Mouse (Mus musculus): ENCODE data around the gene Olfr1031. TPM values are rescaled to one million over a fixed set of nuclear protein-coding genes. Genes with fewer than 3 reads are reported as not detected.
A peak's percentile ranks its signal among the peaks of the same experiment; 100 is the strongest.
"Not testable (repeated sequence)": the region's sequence is repeated elsewhere in the genome, so short reads cannot be mapped to it uniquely, and the experiment has no call there.

Gene Olfr1031
- total RNA-seq (2022): not detected

DNA sequence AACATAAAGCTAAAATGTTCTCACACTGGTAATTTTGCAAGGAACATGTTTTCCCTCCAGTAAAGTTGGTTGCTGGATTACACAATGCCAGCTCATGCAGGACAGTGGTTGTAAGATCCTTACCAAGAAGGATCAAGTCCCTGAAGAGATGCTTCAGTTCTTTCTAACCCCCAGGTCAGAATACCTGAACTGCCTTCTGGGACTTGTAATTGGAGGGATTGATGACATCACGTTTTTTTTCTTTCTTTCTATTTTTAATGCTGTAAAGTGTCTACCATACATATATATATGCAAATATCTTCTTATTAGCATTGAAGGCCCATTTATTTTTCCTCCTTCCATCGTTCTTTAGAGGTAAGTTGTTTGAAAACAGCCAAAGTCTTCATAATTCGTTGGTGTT, at the start of gene Olfr1031:
Gene Olfr1031 (plus strand): TSS at position 301 of the 400 bp plus-strand sequence.
- no peak for DNase-seq (ENCODE audit: low spot score)

DNA sequence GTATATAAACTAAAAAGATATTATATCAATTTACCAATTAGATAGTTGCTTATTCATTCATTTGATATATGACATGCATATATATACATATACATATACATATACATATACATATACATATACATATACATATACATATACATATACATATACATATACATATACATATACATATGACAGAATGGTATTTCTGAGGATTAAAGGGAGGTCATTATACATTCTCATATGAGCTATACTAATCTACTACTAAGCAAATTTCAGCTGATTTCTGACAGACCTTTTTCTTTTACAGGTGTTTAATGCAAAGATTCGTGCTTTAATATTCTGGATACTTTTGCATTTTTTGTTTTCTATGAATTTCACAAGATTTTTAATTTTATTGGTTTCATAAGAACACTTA, 40.0 kb upstream of the Olfr1031 start, which contains the start of gene Olfr1028:
Gene Olfr1028 (plus strand): TSS at position 301 of the 400 bp plus-strand sequence.
- no peak for DNase-seq (ENCODE audit: low spot score)

DNA sequence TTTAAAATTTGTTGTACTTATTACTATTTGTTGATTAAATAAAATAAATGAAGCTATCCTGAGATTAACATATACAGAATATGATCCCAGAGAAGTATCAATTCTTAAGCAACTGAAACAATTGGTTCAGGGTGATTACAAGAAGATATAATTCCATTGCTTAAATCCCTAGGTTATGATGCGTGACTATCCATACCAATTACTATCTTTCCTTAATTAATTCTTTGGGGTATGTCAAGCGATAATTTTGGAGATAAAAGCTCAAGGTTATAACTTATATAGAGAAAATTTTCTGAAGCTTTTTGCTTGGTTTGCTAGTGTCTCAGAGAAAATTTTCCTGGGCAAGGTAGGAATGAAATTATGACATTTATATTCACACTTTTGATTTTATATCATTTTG, 16.5 kb upstream of the Olfr1031 start, which contains the start of gene Olfr1029:
Gene Olfr1029 (plus strand): TSS at position 301 of the 400 bp plus-strand sequence.
- DNase-seq (ENCODE audit: low spot score): no peak

GRCm38 (mm10) chr2:85978976-85979375, 11.1 kb upstream of the Olfr1031 start, which contains the start of gene Olfr1030:
Gene Olfr1030 (plus strand): TSS chr2:85979276.
- DNase-seq (ENCODE audit: low spot score): no peak

- DNase-seq (ENCODE audit: low spot score): no peak
Observed at GRCm38 (mm10) chr2:86005240-86005639, 15.1 kb downstream of the Olfr1031 start, which contains the start of gene Olfr1032. Gene Olfr1032 (plus strand): TSS chr2:86005540.

GRCm38 (mm10) chr2:86020406-86020805, 30.3 kb downstream of the Olfr1031 start, which contains the start of gene Olfr1033:
Gene Olfr1033 (plus strand): TSS chr2:86020633.
- DNase-seq (ENCODE audit: low spot score): peak; percentile 30

- not testable (repeated sequence) for DNase-seq (ENCODE audit: low spot score)
Observed at GRCm38 (mm10) chr2:86021518-86021917, 31.4 kb downstream of the Olfr1031 start.

Other genes starting within 250 kb of the Olfr1031 start
- gene Olfr1012, start 227.5 kb upstream of the Olfr1031 start, total RNA-seq (2022): not detected
- gene Olfr1013, start 223.2 kb upstream of the Olfr1031 start, total RNA-seq (2022): not detected
- gene Olfr1014, start 217.6 kb upstream of the Olfr1031 start, total RNA-seq (2022): not detected
- gene Olfr1015, start 208.3 kb upstream of the Olfr1031 start, total RNA-seq (2022): not detected
- not detected for gene Olfr1016, start 187.8 kb upstream of the Olfr1031 start, total RNA-seq (2022)
- not detected for gene Olfr1018, start 171.8 kb upstream of the Olfr1031 start, total RNA-seq (2022)
- gene Olfr1019, start 144.8 kb upstream of the Olfr1031 start, total RNA-seq (2022): not detected
- not detected for gene Olfr1020, start 143.3 kb upstream of the Olfr1031 start, total RNA-seq (2022)
- not detected for gene Olfr1022, start 121.7 kb upstream of the Olfr1031 start, total RNA-seq (2022)
- not detected for gene Olfr1023, start 104.7 kb upstream of the Olfr1031 start, total RNA-seq (2022)
- not detected for gene Olfr1024, start 85.3 kb upstream of the Olfr1031 start, total RNA-seq (2022)
- not detected for gene Olfr1025-ps1, start 75.1 kb upstream of the Olfr1031 start, total RNA-seq (2022)
- not detected for gene Olfr1026, start 68.7 kb upstream of the Olfr1031 start, total RNA-seq (2022)
- not detected for gene Olfr1028, start 39.9 kb upstream of the Olfr1031 start, total RNA-seq (2022)
- gene Olfr1029, start 16.4 kb upstream of the Olfr1031 start, total RNA-seq (2022): not detected
- gene Olfr1030, start 11.0 kb upstream of the Olfr1031 start, total RNA-seq (2022): not detected
- gene Olfr1032, start 15.2 kb downstream of the Olfr1031 start, total RNA-seq (2022): not detected
- gene Olfr1033, start 30.3 kb downstream of the Olfr1031 start, total RNA-seq (2022): 1 to 10 TPM; 2.0 to 5.0 (median 3.4) TPM
- under 1 TPM; 0.19 to 0.28 (median 0.24) TPM for gene Olfr1034, start 55.6 kb downstream of the Olfr1031 start, total RNA-seq (2022)
- gene Olfr1036, start 83.7 kb downstream of the Olfr1031 start, total RNA-seq (2022): not detected
- not detected for gene Olfr1037, start 97.1 kb downstream of the Olfr1031 start, total RNA-seq (2022)
- gene Olfr1039, start 145.6 kb downstream of the Olfr1031 start, total RNA-seq (2022): not detected
- not detected for gene Olfr1040, start 156.4 kb downstream of the Olfr1031 start, total RNA-seq (2022)
- not detected for gene Olfr1042, start 171.5 kb downstream of the Olfr1031 start, total RNA-seq (2022)
- gene Olfr1043, start 177.2 kb downstream of the Olfr1031 start, total RNA-seq (2022): not detected
- gene Olfr1044, start 187.5 kb downstream of the Olfr1031 start, total RNA-seq (2022): not detected
- gene Olfr52, start 195.4 kb downstream of the Olfr1031 start, total RNA-seq (2022): not detected
- gene Olfr1045, start 212.7 kb downstream of the Olfr1031 start, total RNA-seq (2022): not detected
- gene Olfr1046, start 229.0 kb downstream of the Olfr1031 start, total RNA-seq (2022): not detected
- gene Olfr1047, start 241.1 kb downstream of the Olfr1031 start, total RNA-seq (2022): not detected
- not detected for gene Olfr1048, start 250.0 kb downstream of the Olfr1031 start, total RNA-seq (2022)